Mouse (Mus musculus): ENCODE results near the gene Srbd1. TPM values are rescaled to one million over a fixed set of nuclear protein-coding genes. Genes with fewer than 3 reads are reported as not detected.

The Srbd1 gene
- 10 to 100 TPM in 1 of 2 experiments, 1 to 10 TPM in 1; 2.6 to 14.1 TPM for polyA plus RNA-seq (2012; fragmentation: generic; extraction: Trizol)

DNA sequence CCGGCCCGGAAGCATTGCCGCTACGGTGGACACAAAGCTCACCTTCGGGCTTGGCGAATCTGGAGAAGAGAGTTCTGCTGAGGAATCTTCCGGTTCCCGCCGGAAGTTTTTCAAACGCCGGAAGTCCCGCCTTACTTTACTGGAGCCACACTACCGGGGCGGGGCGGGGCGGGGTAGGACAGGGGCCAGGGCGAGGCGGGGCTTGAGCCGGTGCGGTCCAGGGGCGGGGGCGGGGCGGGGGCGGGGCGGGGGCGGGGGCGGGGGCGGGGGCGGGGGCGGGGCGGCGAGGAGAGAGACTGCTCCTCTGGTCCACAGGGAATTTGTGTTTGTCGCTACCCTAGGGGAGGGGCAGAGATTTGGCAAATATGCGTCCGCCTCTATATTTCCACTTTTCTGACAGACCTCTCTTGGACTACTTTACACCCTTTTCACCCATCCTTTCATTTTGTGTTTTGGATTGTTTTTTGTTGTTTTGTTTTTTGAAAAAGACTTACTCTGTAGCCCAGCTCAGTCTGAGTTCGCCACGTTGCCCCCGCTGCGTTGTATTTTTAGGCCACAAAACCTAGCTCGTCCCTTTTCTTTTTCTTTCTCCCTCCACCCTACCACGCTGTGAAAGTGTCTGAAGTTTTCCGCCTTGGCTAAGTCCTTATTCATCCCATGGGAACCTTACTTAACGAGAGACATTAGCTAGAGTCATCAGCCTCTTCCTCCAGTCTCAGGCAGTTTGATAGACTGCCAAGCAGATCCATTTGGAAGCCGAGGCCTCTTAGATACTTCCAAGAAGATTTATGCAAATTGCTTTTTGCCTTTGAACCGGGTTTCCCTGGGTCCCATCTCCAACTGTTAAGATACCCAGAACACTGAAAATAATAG is at the start of gene Srbd1:
Gene Srbd1 (minus strand): TSS at position 97 of the 873 bp plus-strand sequence.

DNA sequence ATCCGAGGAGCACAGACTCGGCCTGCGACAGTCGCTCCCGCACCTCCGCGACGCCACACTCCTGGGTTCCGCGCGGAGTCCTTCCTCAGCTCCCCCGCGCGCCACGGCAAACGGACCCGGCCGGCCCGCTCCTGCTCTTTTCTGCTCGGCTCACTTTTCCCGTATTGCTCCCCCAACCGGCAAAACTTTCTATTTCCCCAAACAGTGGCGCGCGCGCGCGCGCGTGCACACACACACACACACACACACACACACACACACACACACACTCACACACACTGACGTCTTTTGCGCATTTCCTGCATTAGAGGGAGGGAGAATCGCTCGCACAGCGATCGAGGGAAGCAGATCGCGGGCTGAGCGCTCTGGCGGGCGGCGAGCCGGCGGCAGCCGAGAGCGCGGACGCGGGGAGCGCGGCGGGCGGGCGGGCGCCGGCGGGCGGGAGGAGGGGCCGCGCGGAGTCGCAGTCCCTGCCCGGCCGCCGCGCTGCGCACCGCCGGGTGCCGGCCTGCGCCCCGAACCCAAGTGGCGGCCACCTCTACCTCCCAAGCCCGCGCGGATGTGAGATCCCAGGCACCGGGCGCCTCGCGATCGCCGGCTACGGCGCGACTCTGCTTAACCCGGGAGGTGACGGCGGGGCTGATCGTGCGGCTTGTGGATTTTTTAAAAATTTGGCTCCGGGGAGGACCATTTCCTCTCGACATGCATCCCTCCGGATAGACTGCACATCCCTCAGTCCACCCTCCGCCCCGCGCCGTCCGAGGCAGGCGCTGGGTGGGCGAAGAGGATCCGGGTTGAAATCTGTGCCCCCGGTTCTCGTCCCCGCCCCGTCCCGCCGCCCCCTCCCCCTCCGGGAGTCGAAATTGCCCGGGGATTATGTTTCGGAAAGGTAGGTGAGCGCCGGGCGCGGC is 22.6 kb upstream of the Srbd1 start, which contains the start of gene Prkce:
Gene Prkce (plus strand): TSS at position 466 of the 911 bp plus-strand sequence.

Other genes starting within 250 kb of the Srbd1 start
- 1 to 10 TPM in 1 of 2 experiments, under 1 TPM in 1; 0.41 to 8.1 TPM for gene Prkce, start 22.6 kb upstream of the Srbd1 start, polyA plus RNA-seq (2012; fragmentation: generic; extraction: Trizol)